Mouse (Mus musculus) frontal cortex, postnatal 14 days (tissue): ENCODE data around the gene Pde9a.

Experiments used
- DNase-seq, 2 experiments: peaks; one replicate each; pipeline ENCODE4 v3.0.0; 2022; ENCODE audit warnings: low spot score in 2 of 2

The Pde9a gene

DNA sequence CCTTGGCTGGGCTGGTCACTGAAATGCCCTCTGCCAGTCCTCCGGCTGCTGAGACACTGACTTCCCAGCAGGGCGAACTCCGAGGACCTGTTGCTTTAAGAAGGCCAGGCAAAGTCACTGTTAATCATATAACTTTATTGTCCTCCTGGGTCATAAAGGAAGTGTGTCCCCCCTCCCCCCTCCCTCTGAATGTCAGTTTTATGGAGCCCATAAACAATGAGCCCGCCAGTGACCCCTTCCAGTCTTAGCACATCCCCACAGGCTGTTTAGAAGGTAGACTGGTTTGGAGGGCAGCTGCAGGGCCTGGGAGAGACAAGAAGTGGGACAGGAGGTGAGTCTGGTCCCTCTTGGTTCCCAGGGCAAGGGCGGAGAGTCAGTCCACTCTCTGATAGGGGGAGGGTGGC is 46.9 kb downstream of the Pde9a start:
- no peak for DNase-seq

DNA sequence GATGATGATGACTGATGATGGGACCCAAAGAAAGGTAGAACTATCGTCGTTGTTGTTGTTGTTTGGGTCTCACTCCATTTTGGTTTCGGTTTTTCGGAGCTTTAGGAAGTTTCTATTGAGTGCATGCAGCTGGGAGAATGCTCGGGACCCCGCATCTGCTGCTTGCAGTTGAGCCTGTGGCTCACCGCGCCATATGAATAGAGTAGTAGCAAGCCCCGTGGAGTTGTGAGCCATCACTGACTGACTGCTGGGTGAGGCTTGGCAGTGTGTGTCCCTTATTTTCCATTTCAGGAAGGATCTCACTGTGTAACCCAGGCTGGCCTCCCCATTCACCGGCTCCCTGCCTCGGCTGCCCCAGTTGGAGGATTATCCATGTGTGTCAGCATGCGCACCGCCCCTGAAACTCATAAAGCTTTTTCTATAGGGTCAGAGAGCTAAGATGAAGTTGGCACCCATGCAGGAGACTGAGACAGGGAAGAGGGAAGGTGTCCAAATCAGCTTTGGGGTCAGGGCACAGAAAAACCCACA is 47.5 kb downstream of the Pde9a start:
- no peak for DNase-seq

DNA sequence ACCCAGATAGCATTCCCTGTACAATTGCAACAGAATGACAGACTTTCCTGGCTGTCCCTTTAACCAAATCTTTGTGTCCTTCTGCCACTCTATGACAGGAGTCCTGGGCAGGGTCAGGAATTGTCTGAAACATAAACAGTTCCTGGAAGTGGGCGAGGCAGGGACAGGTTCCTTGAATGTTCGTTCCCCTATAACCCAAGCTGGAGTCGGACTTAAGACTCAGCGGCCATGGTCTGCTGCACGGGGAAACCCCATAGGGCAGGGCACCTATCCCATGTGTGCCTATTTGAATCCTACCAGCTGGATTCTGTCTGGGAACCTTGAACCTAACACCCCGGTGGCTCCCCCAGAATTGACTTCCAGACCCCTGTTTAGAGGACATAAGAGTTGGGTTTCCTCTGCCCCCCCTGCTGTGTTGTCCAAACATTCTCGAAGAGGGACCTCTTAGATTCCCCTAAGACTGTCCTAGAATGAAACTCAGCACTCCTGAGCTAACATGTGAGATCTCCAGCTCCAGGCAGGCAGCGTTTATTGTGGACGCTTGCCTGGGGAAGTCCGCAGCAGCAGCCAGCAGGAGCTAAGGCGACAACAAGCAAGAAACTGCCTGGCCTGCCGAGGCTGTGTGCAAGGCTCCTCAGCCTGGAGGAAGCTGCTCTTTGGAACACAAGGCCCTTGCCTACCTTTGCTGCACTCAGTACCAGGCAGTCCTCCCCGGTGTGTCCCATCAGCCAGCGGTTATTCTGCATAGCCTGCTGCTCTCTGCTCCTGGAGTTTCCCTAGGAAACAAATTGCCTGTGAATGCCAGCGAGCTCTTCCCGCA is 48.2 kb downstream of the Pde9a start:
- DNase-seq: no peak

DNA sequence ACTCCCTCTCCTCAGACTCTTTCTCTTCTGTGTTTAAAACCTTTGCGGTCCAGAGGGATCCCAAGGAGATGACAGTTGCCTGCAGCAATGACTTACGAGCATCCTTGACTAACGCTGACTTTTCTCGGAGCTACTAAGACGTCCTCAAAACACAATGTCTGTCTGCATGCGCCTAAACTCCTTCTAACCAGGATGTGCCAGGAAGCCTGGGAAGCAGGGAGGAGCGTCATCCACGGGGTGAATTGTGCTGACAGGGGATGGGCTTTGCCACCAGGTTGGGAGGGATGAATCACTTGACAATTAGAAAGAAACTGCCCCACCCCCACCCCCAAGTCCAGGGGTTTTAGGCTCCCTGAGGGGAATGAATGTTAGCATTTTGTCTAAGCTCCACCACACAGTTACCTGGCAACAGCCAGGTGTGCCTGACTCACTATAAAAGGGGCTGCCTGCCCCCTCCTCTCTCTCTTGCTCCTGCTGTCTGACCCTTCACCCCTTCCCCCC is 48.9 kb downstream of the Pde9a start:
- no peak for DNase-seq

DNA sequence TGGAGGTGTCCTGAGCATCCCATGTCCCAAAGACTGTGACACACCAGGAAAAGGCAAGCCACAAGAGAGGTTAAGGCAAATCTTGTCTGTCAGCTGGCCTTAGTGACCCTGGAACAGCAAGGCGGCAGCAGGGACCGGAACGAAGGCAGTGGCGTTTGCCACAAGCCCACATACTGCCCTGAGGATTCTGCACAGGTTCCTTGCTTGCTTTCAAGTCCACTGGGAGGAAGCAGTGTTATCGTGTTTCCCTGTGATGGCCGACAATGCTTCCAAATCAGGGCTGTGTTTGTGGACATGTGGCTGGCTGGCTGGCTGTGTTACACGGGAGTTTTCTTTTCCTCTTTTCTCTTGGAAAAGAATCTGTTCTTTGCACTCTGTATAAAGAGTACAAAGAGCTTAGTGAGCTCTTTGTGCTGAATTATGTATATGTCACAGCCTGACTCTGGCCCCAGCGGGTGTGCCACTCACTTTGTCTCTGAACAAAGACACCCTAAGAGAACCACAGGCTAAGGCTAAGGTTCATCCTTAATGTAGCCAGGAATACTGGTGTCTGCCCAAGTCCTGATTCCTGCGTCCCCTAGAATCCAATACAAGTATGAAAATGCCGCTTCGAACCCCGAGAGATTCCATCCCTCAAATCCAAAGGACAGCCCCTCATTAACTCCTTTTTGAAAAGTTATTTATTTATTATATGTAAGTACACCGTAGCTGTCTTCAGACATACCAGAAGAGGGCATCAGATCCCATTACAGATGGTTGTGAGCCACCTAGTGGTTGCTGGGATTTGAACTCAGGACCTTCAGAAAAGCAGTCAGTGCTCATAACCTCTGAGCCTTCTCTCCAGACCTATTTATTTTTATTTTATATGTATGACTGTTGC is 50.2 kb downstream of the Pde9a start:
- DNase-seq: no peak

DNA sequence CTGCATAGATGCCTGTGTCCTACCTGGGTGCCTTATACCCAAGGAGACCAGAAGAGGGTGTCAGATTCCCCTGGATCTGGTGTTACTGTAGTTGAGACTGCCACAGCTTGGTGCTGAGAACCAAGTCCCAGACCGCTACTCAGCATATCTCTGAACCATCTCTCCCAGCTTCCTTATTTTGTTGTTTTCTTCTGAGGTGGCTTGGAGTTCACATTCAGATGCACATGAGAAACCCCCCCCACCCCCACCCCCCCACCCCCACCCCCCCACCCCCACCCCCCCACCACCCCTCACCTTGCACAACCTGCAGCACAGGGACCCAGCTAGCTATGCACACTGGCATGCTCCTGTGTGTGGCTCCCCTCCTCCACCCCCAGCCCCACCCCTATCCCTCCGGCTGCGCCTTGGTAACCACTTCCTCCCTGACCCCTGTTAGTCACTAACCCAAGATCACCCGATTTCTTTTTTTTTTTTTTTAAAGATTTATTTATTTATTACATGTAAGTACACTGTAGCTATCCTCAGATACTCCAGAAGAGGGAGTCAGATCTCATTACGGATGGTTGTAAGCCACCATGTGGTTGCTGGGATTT is 50.9 kb downstream of the Pde9a start:
- DNase-seq: no peak

DNA sequence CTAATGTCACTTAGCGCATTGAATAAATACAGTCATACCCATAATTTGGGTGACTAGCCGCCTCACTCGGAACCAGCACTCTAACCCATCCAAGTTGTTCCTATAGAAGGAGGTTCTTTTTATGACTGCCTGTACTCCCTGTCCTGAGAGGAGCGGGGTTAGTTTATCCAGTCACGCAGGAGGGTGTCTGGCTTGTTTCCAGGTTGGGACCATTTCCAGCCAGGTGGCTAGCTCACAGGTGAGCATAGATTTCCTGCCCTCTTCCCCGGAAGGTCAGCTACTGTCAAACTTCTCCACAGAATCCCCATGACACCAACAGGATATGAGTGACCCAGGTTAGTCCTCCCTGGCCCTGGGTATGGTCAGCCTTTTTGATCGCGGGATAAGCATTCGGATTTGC is 51.5 kb downstream of the Pde9a start:
- no peak for DNase-seq

DNA sequence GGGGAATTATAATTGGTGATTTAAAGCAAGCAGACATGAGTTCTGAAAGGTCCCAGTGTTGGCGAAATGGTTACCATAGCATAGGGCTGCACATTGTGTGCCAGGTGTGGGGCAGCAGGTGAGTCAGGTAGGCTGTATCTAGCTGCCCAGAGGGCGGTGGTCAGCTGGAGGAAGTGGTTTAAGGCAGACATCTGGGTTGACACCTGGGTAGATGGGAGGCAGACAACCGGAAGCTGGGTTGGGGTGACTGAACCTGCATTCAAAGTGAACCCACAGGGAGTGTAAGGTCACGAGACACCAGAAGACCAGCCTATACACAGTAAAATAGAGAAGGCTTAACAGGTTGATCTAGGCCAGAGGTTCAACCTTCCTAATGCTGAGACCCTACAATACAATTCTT is 54.0 kb downstream of the Pde9a start:
- no peak for DNase-seq

DNA sequence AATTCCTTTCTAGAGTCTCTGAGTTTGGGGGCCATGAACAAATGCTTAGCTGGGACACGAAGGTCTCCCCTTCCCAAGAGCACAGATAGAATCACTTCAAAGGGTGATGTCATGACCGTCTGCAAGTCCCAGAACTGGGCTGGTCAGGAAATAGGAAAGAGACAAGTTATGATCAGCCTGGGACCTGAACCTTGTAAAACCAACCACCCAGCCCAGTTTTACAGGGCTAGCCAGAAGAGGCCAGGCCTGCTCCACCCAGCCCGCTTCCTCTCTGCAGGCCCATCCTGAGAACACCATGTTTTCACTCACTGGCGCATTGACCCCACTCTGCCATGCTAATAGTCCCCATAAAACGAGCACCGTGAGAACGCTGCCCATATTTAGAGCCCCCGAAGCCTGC is 56.5 kb downstream of the Pde9a start:
- no peak for DNase-seq

DNA sequence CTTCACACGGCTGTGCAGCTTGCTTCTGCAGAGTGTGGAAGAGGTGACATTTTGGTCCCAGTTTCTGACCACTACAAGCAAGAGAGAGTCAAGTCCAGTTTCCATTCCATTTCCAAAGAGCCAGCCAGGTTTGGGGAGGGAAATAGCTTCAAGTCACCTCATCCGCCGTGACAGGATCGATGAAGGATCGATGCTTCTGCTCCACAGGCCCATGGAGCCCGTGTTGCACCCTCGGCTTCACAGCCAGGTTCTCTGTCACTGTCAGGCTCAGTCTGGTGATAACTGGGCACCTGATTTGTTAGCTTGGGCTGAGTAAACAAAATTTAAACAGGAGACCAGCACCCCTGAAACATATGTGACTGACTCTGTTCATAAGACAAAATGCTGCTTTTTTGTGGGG is 58.2 kb downstream of the Pde9a start:
- DNase-seq: no peak

DNA sequence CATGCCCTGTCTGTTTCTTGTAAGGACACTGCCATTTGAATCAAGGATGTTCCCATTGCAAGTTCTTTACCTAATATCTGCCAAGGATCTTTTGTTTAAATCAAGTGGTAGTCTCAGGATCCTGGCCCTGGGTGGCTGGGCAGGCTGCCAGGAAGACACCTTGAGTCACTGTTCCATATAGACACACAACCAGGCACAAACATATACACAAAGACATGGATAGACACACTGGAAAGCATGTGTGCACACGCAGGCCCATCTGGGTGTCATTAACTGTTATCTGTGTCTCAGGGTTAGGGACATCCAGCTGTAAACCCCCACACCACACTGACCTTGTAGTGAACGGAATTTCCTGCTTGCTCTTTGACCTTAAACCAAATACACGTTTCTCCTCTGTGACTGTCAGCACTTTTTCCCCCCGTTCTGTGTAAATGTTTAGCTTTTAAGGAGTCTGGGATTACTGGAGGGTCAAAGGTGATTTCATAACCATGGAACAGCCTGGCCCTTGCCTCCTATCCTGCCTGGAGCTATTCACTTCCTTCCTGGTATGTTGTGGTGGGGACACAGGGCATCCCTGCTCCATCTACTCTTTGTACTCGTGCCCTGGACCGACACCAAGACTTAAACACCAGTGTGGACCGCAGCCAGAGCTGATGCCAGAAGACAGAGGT is 59.2 kb downstream of the Pde9a start:
- no peak for DNase-seq

DNA sequence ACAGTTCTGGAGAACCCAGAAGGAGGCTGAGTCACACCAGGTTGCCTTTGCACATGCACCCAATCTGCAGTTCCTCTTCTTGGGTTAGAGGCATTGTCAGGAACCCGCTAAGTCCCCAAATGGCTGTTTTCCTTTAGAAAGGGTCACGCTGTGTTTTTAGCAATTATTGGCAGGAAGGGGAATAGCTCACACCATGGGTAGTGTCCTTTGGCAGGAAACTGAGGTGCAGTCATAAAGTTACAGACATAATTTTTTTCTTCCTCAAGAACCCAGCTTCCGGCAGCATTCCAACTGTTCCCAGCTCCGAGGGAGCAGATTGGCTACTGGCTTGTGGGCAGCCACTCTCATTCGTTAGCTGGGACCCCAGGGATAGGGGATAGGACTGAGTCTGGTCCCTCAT is 61.8 kb downstream of the Pde9a start:
- DNase-seq: no peak

DNA sequence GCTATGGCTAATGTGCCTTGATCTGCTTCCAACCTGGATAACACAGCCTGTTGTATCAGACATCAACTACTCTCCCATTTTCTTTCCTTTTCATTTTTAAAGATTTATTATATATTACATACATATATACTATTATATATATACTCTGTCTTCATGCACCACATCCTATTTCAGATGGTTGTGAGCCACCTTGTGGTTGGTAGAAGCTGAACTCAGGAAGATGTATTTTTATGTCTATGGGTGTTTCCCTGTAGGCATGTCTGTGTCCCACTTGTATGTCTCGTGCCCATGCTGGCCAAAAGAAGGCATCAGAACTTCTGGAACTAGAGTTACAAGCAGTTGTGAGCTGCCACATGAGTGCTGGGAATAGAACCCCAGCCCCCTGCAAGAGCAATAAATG is 62.5 kb downstream of the Pde9a start:
- DNase-seq: no peak

DNA sequence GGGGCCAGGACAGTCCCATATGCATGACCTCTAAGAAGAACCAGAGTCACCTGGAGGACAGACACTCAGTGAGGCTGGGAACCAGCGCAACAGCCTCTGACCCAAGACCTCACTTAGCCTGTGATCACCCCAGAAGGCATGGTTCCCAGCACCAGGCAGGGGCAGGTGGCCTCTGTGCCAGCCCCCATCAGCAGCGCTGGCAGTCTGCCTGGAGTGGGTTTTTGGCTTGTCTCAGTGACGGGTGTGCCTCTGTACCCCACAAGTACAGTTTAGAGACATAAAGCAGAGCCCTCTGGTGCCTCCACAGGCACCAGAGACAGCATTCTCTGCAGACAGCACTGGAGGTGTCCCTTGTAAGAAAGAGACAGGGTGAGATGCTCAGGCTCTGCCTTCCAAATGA is 64.2 kb downstream of the Pde9a start:
- peak in 1 of 2 experiments; percentile 28 for DNase-seq

DNA sequence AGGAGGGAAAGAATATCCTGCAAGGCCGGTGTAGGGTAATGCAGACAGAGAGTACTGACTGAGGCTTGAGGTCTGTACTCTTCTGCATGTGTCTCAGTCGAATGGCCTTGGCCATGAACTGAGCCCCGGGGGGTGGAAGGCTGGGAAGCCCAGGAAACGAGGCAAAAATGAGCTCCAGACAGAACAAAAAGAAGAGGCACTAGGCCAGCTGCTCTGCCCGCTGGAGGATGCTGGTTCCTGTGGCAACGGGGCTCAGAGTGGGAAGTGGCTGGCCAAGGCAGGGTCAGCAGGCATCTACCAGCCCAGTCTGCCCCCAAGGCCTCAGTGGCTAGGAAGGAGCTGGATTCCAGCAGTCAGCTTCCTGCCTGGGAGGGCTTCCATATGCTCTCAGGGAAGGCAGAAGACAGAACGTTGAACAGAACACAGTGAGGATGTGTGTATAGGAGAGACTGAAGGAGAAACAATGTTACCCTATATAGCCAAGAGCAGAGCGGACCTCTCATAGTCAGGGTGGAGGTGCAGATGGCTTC is 65.2 kb downstream of the Pde9a start:
- DNase-seq: peak; percentile 44 to 46

DNA sequence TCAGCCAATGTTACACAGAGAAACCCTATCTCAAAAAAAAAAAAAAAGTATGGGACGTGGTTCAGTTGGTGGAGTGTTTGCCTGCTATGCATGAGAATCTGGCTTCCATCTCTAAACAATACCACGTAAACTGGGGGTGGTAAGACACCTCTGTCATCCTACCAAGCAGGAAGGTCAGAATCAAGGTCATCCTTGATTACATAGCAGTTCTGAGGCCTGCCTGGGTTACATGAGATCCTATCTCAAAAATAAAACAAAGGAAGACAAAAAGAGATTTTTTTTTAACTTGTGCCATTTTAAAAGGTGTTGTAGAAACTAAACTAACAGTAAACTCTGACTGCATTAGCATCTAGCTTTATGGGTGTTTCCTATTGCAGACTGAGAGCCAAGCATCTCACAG is 66.8 kb downstream of the Pde9a start:
- no peak for DNase-seq

DNA sequence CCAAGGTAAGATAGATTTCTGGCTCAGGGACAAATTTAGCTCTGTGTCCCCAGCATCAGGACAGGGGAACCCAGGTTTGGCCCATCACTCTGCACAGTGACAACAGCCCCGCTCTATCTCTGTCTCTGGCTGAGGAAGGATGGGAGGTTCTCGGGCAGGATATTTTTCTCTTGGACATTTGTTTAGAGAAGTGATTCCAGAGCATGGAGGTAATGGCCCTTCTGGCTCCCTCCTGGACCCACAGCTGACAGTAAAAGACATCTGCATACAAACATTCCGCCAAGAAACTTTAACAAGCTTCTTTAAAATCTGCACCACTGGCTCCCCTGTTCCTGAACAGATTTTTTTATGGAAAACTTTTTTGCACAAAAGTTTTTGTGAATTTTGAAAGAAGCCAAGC is 67.5 kb downstream of the Pde9a start:
- no peak for DNase-seq

DNA sequence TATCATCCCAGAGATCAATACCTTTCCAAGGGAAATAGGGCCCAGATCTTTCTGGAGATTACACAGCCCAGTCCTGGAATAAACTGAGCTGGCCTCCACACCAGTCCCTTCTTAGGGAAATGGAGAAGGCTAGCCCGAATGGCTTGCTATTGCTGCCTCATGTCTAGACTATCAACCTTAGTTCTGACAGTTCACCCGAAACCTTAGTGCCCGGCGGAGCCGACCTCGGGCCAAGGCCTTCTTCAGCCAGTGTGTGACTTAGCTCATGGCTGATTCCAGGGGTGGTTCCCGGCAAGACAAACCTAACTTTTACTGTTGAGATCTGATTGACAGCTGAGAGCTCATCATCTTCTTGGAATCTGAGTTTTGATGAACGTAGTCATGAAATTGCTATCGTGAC is 68.0 kb downstream of the Pde9a start:
- no peak for DNase-seq

DNA sequence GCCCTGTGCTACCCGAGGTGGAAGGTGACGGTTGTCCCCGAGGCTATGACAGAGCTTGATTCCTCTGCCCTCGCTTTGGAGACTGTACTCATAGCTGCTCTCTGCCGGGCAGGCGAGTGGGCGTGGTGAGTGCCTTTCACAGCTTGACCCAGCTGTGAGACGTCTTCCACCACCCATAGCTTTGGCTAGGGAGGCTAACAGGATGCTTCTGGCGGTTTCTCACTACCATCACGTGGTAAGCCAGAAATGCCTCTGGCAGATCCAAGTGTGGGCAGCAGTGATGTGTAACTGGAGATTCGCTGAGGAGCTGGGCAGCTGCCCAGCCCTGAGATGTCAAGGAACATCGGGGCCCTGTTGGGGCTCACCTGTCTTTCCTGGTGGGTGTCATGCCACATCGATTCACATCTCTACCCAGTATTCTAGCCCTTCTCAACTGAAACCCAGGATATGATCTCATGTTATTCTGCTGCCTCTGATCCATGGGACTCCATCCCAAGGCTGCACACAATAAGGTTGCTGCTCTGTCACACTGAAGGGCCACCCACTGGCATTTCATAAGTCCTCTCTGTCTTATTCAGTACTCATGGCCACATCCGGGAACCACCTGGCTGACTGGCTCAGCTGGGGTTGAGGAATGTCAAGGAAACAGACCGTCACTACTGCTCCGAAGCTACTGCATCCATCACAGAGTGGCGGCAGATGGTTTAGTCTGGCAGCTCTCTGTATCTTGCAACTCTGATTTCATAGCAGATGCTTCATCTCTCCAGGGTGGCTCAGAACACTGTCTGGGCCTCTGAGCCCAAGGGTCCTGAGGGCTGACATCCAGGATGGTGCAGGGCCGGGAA is 70.9 kb downstream of the Pde9a start:
- peak in 1 of 2 experiments; percentile 49 for DNase-seq

DNA sequence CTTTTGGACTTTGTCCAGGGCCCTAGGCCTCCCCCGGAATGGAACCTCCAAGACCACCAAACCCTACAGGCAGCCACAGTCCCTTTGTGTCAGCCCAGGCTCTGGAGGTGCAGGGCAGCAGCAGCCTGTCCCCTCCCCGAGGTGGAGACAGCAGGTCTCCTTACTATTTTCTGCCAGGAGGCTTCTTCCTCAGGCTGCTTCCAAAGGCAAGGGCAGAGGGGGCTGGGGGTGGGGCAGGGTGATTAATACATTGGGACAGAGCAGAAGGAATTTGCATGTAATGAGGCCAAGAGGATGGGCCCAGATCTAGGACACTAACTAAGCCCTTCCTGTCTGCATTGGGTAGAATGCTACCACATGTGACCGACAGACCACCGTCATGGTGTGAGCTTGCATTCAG is 74.4 kb downstream of the Pde9a start:
- no peak for DNase-seq
